Mouse (Mus musculus): ENCODE measurements around the gene Pdia5. TPM values are rescaled to one million over a fixed set of nuclear protein-coding genes. Genes with fewer than 3 reads are reported as not detected.

Gene Pdia5
- total and polyA plus RNA-seq, 3 experiments, result not detected

DNA sequence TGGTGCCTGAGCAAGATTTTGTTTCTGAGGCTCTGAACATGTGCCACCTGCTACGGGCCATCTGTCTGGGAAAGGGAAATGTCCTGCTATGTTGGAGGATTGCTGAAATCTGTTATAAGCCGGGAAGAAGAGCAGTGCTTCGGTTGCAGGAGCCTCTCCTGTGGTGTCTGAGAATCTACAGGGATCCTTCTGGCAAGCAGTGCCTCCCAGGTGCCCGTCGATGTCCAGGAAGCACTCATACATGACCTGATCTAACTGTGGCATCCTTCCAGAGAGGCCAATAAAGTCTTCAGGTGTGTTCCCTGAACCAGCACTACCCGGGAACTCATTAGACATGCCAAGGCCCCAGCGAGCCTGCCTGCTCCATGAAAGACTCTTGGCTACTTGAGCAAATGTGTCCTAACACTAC, 33.7 kb downstream of the Pdia5 start:
- Histone ChIP-seq H3K27me3 (replicated peaks) (peaks cover 82% of the 10 kb centered on the region), H3K79me2 (replicated peaks; ENCODE audit: control insufficient read depth, extremely low read depth, insufficient read depth, poor library complexity, severe bottlenecking) (no peaks in the 10 kb centered on the region), H3K4me2 (ENCODE audit: insufficient read depth, low read depth, poor library complexity, severe bottlenecking) (no peak overlapping the region), H3K4me3 (replicated peaks in 1 of 3; ENCODE audit: low read depth in 2 of 3, low read length in 2 of 3, poor library complexity in 1 of 3) (no peak overlapping the region), H3K9me3 (replicated peaks; ENCODE audit: low read length) (no peaks in the 10 kb centered on the region), H3K27ac (ENCODE audit: insufficient read depth, low read depth) (no peak overlapping the region), H3K36me3 (replicated peaks in 1 of 2; ENCODE audit: control insufficient read depth in 1 of 2, insufficient read depth in 1 of 2, low read length in 1 of 2) (no peaks in the 10 kb centered on the region), H3K4me1 (ENCODE audit: control insufficient read depth in 1 of 2, insufficient read depth in 2 of 2) (no peaks in the 10 kb centered on the region), H3K9ac (ENCODE audit: insufficient read depth, low read depth) (no peak overlapping the region)
- TF ChIP-seq JUN (IDR thresholded peaks at IDR 0.05; ENCODE audit: insufficient read depth, low read depth, low read length) (no peak), GABPA (IDR thresholded peaks at IDR 0.05; ENCODE audit: insufficient replicate concordance, low read depth, low read length) (no peak), MAFK (IDR thresholded peaks at IDR 0.05; ENCODE audit: insufficient replicate concordance, low read length) (no peak), MAZ (IDR thresholded peaks at IDR 0.05; ENCODE audit: low read depth, low read length) (no peak), MYC (IDR thresholded peaks at IDR 0.05; ENCODE audit: low read depth, low read length) (no peak), ZKSCAN1 (IDR thresholded peaks at IDR 0.05; ENCODE audit: borderline replicate concordance, low read depth, low read length) (no peak), IRF4 (IDR thresholded peaks at IDR 0.05; ENCODE audit: low read depth, low read length) (no peak), CTCF (conservative IDR thresholded peaks at IDR 0.05 in 1 of 2, IDR thresholded peaks at IDR 0.05 in 1 of 2; ENCODE audit: low read depth in 2 of 2, low read length in 2 of 2) (no peak), MXI1 (IDR thresholded peaks at IDR 0.05; ENCODE audit: low read depth, low read length) (no peak), TCF12 (IDR thresholded peaks at IDR 0.05; ENCODE audit: low read depth, low read length) (no peak), ZC3H11A (IDR thresholded peaks at IDR 0.05; ENCODE audit: low read depth, low read length) (no peak), EP300 (IDR thresholded peaks at IDR 0.05; ENCODE audit: low read length) (no peak), RAD21 (IDR thresholded peaks at IDR 0.05; ENCODE audit: low read depth, low read length) (no peak), MEF2A (IDR thresholded peaks at IDR 0.05; ENCODE audit: borderline replicate concordance, low read depth, low read length) (no peak)
- in situ Hi-C loops (cut with MboI; ENCODE audit: low pct_ligation_motif_present, low pct_unique_long_range_greater_than_20kb, low sequenced_read_pairs) (no loop called here), dilution Hi-C loops (cut with MboI; ENCODE audit: extremely low pct_ligation_motif_present, extremely low pct_unique_long_range_greater_than_20kb, low sequenced_read_pairs) (no loop called here)
- DNase-seq (ENCODE audit: extremely low read depth), result no peak

DNA sequence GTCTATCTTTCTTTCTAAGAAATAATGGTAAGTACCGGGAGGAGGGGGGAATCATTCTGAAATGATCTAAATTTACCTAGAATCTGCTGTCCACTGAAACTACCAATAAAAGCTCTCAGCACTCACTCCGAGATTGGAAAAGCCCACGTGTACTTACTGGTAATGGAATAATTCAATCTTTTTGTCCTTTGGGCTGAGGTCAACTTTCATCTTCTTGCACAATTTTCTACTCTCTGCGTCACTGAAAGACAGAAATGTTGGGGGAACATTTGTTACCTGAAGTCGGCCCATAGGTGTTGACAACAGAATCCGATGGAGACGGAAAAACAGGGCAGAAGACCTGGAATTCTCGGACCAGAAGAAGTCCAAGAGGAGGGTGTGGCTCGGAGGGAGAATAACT, 34.4 kb downstream of the Pdia5 start:
- in situ Hi-C loops (cut with MboI; ENCODE audit: low pct_ligation_motif_present, low pct_unique_long_range_greater_than_20kb, low sequenced_read_pairs) (no loop called here), dilution Hi-C loops (cut with MboI; ENCODE audit: extremely low pct_ligation_motif_present, extremely low pct_unique_long_range_greater_than_20kb, low sequenced_read_pairs) (no loop called here)
- DNase-seq (ENCODE audit: extremely low read depth), result no peak
- Histone ChIP-seq H3K9me3 (replicated peaks; ENCODE audit: low read length) (no peaks in the 10 kb centered on the region), H3K79me2 (replicated peaks; ENCODE audit: control insufficient read depth, extremely low read depth, insufficient read depth, poor library complexity, severe bottlenecking) (no peaks in the 10 kb centered on the region), H3K4me2 (ENCODE audit: insufficient read depth, low read depth, poor library complexity, severe bottlenecking) (no peak overlapping the region), H3K27ac (ENCODE audit: insufficient read depth, low read depth) (no peak overlapping the region), H3K36me3 (replicated peaks in 1 of 2; ENCODE audit: control insufficient read depth in 1 of 2, insufficient read depth in 1 of 2, low read length in 1 of 2) (no peaks in the 10 kb centered on the region), H3K27me3 (replicated peaks) (peaks cover 81% of the 10 kb centered on the region), H3K4me1 (ENCODE audit: control insufficient read depth in 1 of 2, insufficient read depth in 2 of 2) (no peaks in the 10 kb centered on the region), H3K4me3 (replicated peaks in 1 of 3; ENCODE audit: low read depth in 2 of 3, low read length in 2 of 3, poor library complexity in 1 of 3) (no peak overlapping the region), H3K9ac (ENCODE audit: insufficient read depth, low read depth) (no peak overlapping the region)
- TF ChIP-seq USF1 (IDR thresholded peaks at IDR 0.05; ENCODE audit: low read depth, low read length) (no peak), RCOR1 (conservative IDR thresholded peaks at IDR 0.05; ENCODE audit: low read depth, low read length) (no peak), CTCF (conservative IDR thresholded peaks at IDR 0.05 in 1 of 2, IDR thresholded peaks at IDR 0.05 in 1 of 2; ENCODE audit: low read depth in 2 of 2, low read length in 2 of 2) (no peak), KAT2A (IDR thresholded peaks at IDR 0.05; ENCODE audit: insufficient replicate concordance, low read length) (no peak), ZC3H11A (IDR thresholded peaks at IDR 0.05; ENCODE audit: low read depth, low read length) (no peak), ZKSCAN1 (IDR thresholded peaks at IDR 0.05; ENCODE audit: borderline replicate concordance, low read depth, low read length) (no peak), MAFK (IDR thresholded peaks at IDR 0.05; ENCODE audit: insufficient replicate concordance, low read length) (no peak), MAX (IDR thresholded peaks at IDR 0.05; ENCODE audit: low read length) (no peak), ZNF384 (IDR thresholded peaks at IDR 0.05; ENCODE audit: low read depth, low read length) (no peak), CHD1 (IDR thresholded peaks at IDR 0.05; ENCODE audit: low read depth, low read length) (no peak), EP300 (IDR thresholded peaks at IDR 0.05; ENCODE audit: low read length) (no peak), HCFC1 (IDR thresholded peaks at IDR 0.05; ENCODE audit: low read depth, low read length) (no peak), CHD2 (IDR thresholded peaks at IDR 0.05; ENCODE audit: low read length) (no peak), NRF1 (IDR thresholded peaks at IDR 0.05; ENCODE audit: low read depth, low read length) (no peak), POLR2AphosphoS2 (IDR thresholded peaks at IDR 0.05; ENCODE audit: low read depth, low read length) (no peak), PAX5 (IDR thresholded peaks at IDR 0.05; ENCODE audit: low read length) (no peak), MAZ (IDR thresholded peaks at IDR 0.05; ENCODE audit: low read depth, low read length) (no peak)

Measured in CH12.LX (cell line).